17 mouse cellular contexts compared by ENCODE assay signal in genomic region chr6:8660076-8660475, GRCm38 (mm10).
"Had no signal": no experiment of that assay in that cellular context is flagged by ENCODE, and none has a peak within 500 bp of the region (broad histone marks: within the 10 kb centered on the region; RNA-seq: fewer than 3 reads in every experiment).

No protein-coding gene starts in this region.

- DNase-seq: lung, adult 18-20 months; lung, embryonic 14.5 days; lung, postnatal 10 days; lung, postnatal 4 days; retina, postnatal 1 day; right cerebral cortex, adult 18-20 months; right cerebral cortex, postnatal 25 days; right cerebral cortex, postnatal 4 days; spleen, adult 18-20 months; thymus, adult 18-20 months; thymus, postnatal 14 days; thymus, postnatal 36 days had no signal

- H3K27me3 ChIP-seq: neural tube, embryonic 13.5 days; neural tube, embryonic 15.5 days had no signal

- H3K4me3 ChIP-seq: midbrain, embryonic 12.5 days; myocyte; neural tube, embryonic 13.5 days; neural tube, embryonic 15.5 days had no signal

- H3K9me3 ChIP-seq: midbrain, embryonic 12.5 days; neural tube, embryonic 13.5 days; neural tube, embryonic 15.5 days had no signal

- H3K36me3 ChIP-seq: midbrain, embryonic 12.5 days; neural tube, embryonic 15.5 days had no signal

- H3K4me2 ChIP-seq: lung, embryonic 14.5 days; neural tube, embryonic 15.5 days had no signal

- H3K27ac ChIP-seq: liver, embryonic 14.5 days; neural tube, embryonic 13.5 days; neural tube, embryonic 15.5 days had no signal

- H3K9ac ChIP-seq: liver, embryonic 14.5 days; lung, embryonic 14.5 days; midbrain, embryonic 12.5 days; neural tube, embryonic 13.5 days; neural tube, embryonic 15.5 days had no signal
